Mouse (Mus musculus) midbrain, embryonic 10.5 days (tissue): ENCODE results near the gene Pter. TPM values are rescaled to one million over a fixed set of nuclear protein-coding genes. Genes with fewer than 3 reads are reported as not detected.

Source experiments
- DNase-seq: peaks from one replicate; pipeline ENCODE4 v3.0.0-alpha.2; 2017; ENCODE audit warnings: low spot score
- H3K27ac ChIP-seq: fragments of 300-500 bp; sonication (generic); replicated peaks from 2 replicates; pipeline ENCODE4 v1.5.1; 2016; ENCODE audit warnings: mild to moderate bottlenecking
- H3K27me3 ChIP-seq: fragments of 300-500 bp; sonication (generic); 2 replicates; pipeline ENCODE4 v1.6.1; 2016; ENCODE audit warnings: low read depth, mild to moderate bottlenecking; ENCODE audit not compliant: poor library complexity, severe bottlenecking
- H3K36me3 ChIP-seq: fragments of 300-500 bp; sonication (generic); 2 replicates; pipeline ENCODE4 v1.6.1; 2016; ENCODE audit warnings: mild to moderate bottlenecking, moderate library complexity
- H3K4me1 ChIP-seq: fragments of 300-500 bp; sonication (generic); 2 replicates; pipeline ENCODE4 v1.6.1; 2016
- H3K4me3 ChIP-seq: fragments of 300-500 bp; sonication (generic); 2 replicates; pipeline ENCODE4 v1.5.1; 2016; ENCODE audit warnings: mild to moderate bottlenecking, moderate library complexity
- H3K9me3 ChIP-seq: fragments of 300-500 bp; sonication (generic); replicated peaks from 2 replicates; pipeline ENCODE4 v1.6.1; 2016; ENCODE audit warnings: mild to moderate bottlenecking
- WGBS: fragments of 180-500 bp; shearing (Covaris S2); methylation state at CpG from one replicate; pipeline ENCODE4 v1.1.7; 2016; 5-methylcytosine and 5-hydroxymethylcytosine counted together
- polyA plus RNA-seq: library from polyadenylated mRNA; unstranded; fragments of >200 nt; fragmentation: Nextera tagmentation; extraction: Ambion mirVana; gene quantifications from 2 replicates; pipeline ENCODE4 v1.2.1, GENCODE M21; 2016

Gene Pter
- polyA plus RNA-seq, 1 experiment from 2014 or later: 15.8 TPM

GRCm38 (mm10) chr2:13011472-13011871, 87.6 kb downstream of the Pter start, which contains the start of gene C1ql3:
Gene C1ql3 (minus strand): TSS chr2:13011806.
- Histone ChIP-seq H3K4me1 (peaks cover 30% of the 10 kb centered on the region), H3K27ac (peak within 1 kb of the TSS; percentile 67), H3K27me3 (peaks cover 75% of the 10 kb centered on the region), H3K36me3 (no peaks in the 10 kb centered on the region), H3K4me3 (peak within 1 kb of the TSS; percentile 74), H3K9me3 (no peaks in the 10 kb centered on the region)
- peak; percentile 56 for DNase-seq
- under 1% methylated on average over 19 of the region's 19 CpGs for WGBS

DNA sequence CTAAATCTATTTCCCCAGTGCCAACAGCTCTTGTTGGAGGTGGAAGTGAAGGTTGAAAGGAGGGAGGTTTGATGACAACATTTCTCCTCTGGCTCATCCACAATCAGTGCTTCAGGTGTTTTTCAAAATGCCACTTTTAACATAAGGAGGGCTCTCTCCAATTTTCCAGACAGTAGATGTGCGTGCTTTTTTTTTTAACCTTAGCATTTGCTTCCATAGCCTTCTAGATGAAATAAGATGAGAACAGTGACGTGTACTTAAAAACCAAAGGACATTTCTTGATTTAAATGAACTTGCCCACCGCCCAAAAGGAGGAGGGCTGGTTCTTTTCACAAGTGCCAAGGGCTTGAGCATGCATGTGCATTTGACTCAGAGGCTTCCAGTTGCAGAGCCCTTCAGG, 88.1 kb downstream of the Pter start:
- no peak for DNase-seq
- H3K4me1 ChIP-seq: peaks cover 30% of the 10 kb centered on the region
- no peak overlapping the region for H3K27ac ChIP-seq
- no peaks in the 10 kb centered on the region for H3K9me3 ChIP-seq
- H3K27me3 ChIP-seq: peaks cover 75% of the 10 kb centered on the region
- no peaks in the 10 kb centered on the region for H3K36me3 ChIP-seq
- 28% methylated on average over 3 of the region's 3 CpGs for WGBS
- H3K4me3 ChIP-seq: peak overlapping the region; percentile 74

DNA sequence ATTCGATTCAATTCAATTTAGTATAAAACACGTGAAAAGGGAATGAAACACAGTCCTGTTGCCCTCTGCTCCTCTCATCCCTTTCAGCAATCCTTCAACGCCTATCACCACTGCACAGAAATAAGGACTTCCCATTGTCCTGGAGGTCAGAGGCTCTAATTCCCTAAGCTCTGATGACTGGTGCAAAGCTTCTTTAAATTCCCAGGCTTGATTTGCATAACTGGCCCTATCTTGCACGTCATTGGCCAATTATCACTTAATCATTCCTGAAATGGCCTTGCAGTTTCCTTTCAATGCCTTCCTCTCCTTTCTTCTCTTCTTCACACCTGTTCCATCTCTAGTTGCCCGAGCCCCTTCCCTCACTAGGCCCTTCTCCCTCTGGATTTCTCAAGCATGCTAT, 94.5 kb downstream of the Pter start:
- WGBS: 30% methylated on average over 5 of the region's 5 CpGs
- DNase-seq: no peak
- no peak overlapping the region for H3K27ac ChIP-seq
- H3K27me3 ChIP-seq: peaks cover 11% of the 10 kb centered on the region
- no peak overlapping the region for H3K4me3 ChIP-seq
- H3K36me3 ChIP-seq: no peaks in the 10 kb centered on the region
- H3K9me3 ChIP-seq: no peaks in the 10 kb centered on the region
- peaks cover 10% of the 10 kb centered on the region for H3K4me1 ChIP-seq

DNA sequence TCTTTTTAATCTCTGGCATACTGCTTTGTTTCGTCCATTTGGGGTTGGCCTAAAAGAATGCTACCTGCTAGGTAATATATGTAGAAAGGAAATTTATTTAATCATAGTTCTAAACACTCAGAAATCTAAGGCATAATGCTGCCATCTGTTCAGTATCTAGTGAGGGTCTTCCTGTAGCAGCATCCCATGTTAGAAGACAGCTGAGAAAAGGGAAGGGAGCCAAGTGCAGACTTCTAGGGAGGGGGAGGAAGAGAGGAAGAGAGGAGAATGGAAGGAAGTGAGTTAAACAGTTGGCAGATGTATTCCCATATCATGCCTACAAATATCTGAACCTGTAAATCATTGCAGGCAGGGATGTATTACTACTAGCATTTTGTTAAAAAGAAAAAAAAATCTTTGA, 95.0 kb downstream of the Pter start:
- peaks cover 6% of the 10 kb centered on the region for H3K27me3 ChIP-seq
- no peak for DNase-seq
- peaks cover 10% of the 10 kb centered on the region for H3K4me1 ChIP-seq
- WGBS: 73% methylated on average over 1 of the region's 1 CpGs
- no peaks in the 10 kb centered on the region for H3K9me3 ChIP-seq
- no peak overlapping the region for H3K27ac ChIP-seq
- no peaks in the 10 kb centered on the region for H3K36me3 ChIP-seq
- H3K4me3 ChIP-seq: no peak overlapping the region

GRCm38 (mm10) chr2:13038772-13039171, 114.9 kb downstream of the Pter start:
- Histone ChIP-seq H3K4me3 (no peak overlapping the region), H3K4me1 (no peaks in the 10 kb centered on the region), H3K27me3 (no peaks in the 10 kb centered on the region), H3K36me3 (no peaks in the 10 kb centered on the region), H3K9me3 (no peaks in the 10 kb centered on the region), H3K27ac (no peak overlapping the region)
- DNase-seq: no peak
- 83% methylated on average over 3 of the region's 3 CpGs for WGBS

DNA sequence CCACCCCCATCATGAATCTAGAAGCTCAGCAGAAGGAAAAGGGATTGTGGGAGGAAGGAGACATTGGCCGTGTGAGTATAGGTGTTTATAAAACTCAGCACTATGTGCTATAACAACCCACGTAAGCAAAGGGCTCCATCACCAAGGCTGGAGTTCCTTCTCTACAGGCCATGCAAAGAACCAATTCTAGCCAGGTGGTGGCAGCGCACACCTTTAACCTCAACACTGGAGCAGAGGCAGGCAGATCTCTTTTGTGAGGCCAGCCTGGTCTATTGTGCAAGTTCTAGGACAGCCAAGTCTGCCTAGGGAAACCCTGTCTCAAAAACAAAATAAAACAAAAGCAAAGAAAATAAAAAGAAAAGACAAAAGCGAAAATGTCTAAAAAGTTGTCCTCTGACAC, 115.9 kb downstream of the Pter start:
- Histone ChIP-seq H3K36me3 (no peaks in the 10 kb centered on the region), H3K4me1 (no peaks in the 10 kb centered on the region), H3K4me3 (no peak overlapping the region), H3K9me3 (no peaks in the 10 kb centered on the region), H3K27ac (no peak overlapping the region), H3K27me3 (no peaks in the 10 kb centered on the region)
- 91% methylated on average over 4 of the region's 4 CpGs for WGBS
- DNase-seq: no peak

DNA sequence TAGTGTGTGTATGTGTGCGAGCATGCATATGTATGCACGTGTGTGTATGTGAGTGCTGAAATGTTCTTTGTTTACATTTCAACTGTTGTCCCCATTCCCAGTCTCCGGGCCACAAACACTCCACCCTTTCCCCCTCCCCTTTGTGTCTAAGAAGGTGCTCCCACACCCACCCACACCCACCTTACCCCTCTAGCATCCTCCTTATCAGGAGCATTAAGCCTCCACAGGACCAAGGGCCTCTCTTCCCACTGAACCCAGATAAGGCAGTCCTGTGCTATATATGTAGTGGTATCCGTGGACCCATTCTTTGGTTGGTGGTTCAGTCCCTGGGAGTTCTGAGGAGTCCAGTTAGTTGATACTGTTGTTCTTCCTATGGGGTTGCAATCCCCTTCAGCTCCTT, 120.7 kb downstream of the Pter start:
- Histone ChIP-seq H3K4me1 (no peaks in the 10 kb centered on the region), H3K36me3 (no peaks in the 10 kb centered on the region), H3K27ac (no peak overlapping the region), H3K27me3 (no peaks in the 10 kb centered on the region), H3K4me3 (no peak overlapping the region), H3K9me3 (no peaks in the 10 kb centered on the region)
- 83% methylated on average over 4 of the region's 4 CpGs for WGBS
- no peak for DNase-seq

DNA sequence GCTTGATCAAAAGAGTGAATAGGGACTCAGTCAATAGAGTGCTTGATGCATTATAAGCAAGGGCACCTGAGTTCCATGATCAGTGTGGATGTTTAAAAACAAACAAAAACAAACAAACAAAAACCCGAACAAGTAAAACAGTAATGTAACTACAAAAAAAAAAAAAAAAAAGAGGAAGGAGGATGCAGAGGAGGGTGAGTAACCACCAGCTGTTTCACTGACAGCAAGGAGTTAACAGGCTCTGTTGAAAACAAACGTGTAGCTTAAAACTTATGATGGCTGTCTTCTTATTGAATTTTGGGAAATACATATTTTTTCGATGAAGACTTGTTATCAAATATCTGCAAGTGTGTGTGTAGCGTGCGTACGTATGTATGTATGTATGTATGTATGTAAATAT, 124.8 kb downstream of the Pter start:
- no peaks in the 10 kb centered on the region for H3K9me3 ChIP-seq
- peaks cover 4% of the 10 kb centered on the region; the same call in 1 of the 2 replicates for H3K27me3 ChIP-seq
- H3K27ac ChIP-seq: no peak overlapping the region
- no peaks in the 10 kb centered on the region for H3K36me3 ChIP-seq
- peaks cover 4% of the 10 kb centered on the region; the same call in 1 of the 2 replicates for H3K4me1 ChIP-seq
- no peak overlapping the region for H3K4me3 ChIP-seq
- DNase-seq: no peak
- whole genome bisulfite sequencing: 92% methylated on average over 6 of the region's 6 CpGs

Other genes starting within 250 kb of the Pter start
- 0.51 and 0.72 TPM in 2 replicates for gene C1ql3, start 87.8 kb downstream of the Pter start, polyA plus RNA-seq